Mouse (Mus musculus): ENCODE results near the gene Nasp. TPM values are rescaled to one million over a fixed set of nuclear protein-coding genes. Genes with fewer than 3 reads are reported as not detected.

The Nasp gene
- 52.2 TPM for polyA plus RNA-seq (2017; shearing (Covaris generic))

DNA sequence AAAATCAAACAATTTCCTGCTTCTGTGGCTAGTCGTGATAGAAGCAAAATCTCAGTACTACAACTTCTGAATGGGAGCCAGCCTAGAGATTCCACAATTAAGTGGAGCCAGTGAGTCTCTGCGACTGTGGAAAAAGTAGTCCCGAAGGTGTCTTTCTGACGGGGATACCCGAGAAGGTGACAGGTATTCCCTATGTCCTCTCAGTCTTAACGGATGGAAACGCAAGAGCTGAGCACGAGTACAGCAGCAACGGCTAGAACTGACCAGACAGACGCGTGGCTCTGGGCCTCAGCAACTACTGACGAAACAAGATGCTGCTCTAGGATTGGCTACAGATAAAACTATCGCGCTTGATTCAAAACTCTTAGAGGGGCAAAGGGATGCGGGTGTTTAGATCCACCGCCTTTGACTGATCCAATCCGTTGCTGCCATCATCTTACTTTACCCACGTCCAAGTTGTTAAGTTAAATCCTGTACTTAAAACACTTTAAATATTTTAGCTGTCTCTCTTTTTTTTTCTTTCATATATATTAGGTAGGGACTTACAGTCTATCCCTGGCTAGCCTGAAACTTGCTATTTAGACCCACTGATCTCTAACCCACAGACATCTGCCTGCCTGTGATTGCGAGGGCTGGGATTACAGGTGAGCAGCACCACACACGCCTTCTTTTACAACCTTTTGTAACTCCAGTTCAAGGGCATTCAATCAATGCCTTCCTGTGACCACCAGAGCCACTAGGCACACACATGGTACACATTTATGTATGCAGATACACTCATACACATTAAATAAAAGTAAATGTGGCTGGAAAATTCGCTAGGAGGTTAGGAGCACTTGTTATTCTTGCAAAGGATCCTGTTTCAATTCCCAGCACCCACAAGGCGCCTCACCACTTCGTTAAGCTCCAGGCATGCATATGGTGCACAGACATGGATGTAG is at the start of gene Nasp:
Nasp (minus strand) TSS at position 220 of the 941 bp plus-strand sequence.

GRCm38 (mm10) chr4:116650924-116651796 is 23.4 kb upstream of the Nasp start, which contains the start of gene Akr1a1:
Gene Akr1a1, minus strand, starts transcription at chr4:116651680.

DNA sequence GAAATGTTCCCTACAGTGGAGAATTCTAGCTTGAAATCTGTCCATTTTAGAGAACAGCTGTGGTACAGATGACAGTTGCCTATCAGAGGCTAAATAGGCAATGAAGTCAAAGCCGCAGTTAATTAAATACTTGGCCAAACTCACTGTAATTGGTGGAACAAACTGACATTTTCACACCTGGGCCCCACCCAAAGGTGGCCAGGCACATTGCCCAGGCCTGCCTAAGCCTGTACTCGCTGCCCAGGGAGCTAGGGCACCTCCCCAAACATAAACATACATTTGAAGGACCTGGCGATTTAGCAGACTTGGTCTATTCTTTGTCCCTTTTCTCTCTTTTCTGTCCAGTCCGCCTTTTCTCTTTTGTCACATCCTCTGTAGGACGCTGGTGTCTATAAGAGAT is 31.4 kb downstream of the Nasp start, which contains the start of gene Ccdc17:
Ccdc17 (plus strand) TSS at position 276 of the 400 bp plus-strand sequence.

GRCm38 (mm10) chr4:116557306-116558121 is 70.2 kb downstream of the Nasp start, which contains the start of gene Gpbp1l1:
Gene Gpbp1l1, plus strand, starts transcription at chr4:116557658.

GRCm38 (mm10) chr4:116555413-116556300 is 72.1 kb downstream of the Nasp start, which contains the start of gene Tmem69:
Gene Tmem69, minus strand, starts transcription at chr4:116555936.

Other genes starting within 250 kb of the Nasp start
- 3.0 TPM for gene Mast2, start 163.8 kb downstream of the Nasp start, polyA plus RNA-seq (2017; shearing (Covaris generic))
- gene Ipp, start 120.4 kb downstream of the Nasp start, polyA plus RNA-seq (2017; shearing (Covaris generic)), result 21.8 TPM
- 23.1 TPM for gene Tmem69, start 72.0 kb downstream of the Nasp start, polyA plus RNA-seq (2017; shearing (Covaris generic))
- 51.8 TPM for gene Gpbp1l1, start 70.3 kb downstream of the Nasp start, polyA plus RNA-seq (2017; shearing (Covaris generic))
- gene Ccdc17, start 31.3 kb downstream of the Nasp start, polyA plus RNA-seq (2017; shearing (Covaris generic)), result 15.5 TPM
- 389 TPM for gene Akr1a1, start 23.7 kb upstream of the Nasp start, polyA plus RNA-seq (2017; shearing (Covaris generic))
- 619 TPM for gene Prdx1, start 57.6 kb upstream of the Nasp start, polyA plus RNA-seq (2017; shearing (Covaris generic))
- 13.1 TPM for gene Mmachc, start 80.5 kb upstream of the Nasp start, polyA plus RNA-seq (2017; shearing (Covaris generic))
- 22.4 TPM for gene Ccdc163, start 80.6 kb upstream of the Nasp start, polyA plus RNA-seq (2017; shearing (Covaris generic))
- gene Tesk2, start 93.0 kb upstream of the Nasp start, polyA plus RNA-seq (2017; shearing (Covaris generic)), result 8.3 TPM
- gene Toe1, start 179.7 kb upstream of the Nasp start, polyA plus RNA-seq (2017; shearing (Covaris generic)), result 49.9 TPM
- gene Mutyh, start 179.8 kb upstream of the Nasp start, polyA plus RNA-seq (2017; shearing (Covaris generic)), result 20.0 TPM
- gene Hpdl, start 193.8 kb upstream of the Nasp start, polyA plus RNA-seq (2017; shearing (Covaris generic)), result 0.50 TPM
- 0.06 TPM for gene Zswim5, start 249.4 kb upstream of the Nasp start, polyA plus RNA-seq (2017; shearing (Covaris generic))

Measured in CD4-positive, CD25-positive, alpha-beta regulatory T cell, adult 9 weeks (primary cell).